Mouse (Mus musculus): Measurements from ENCODE around the gene Frmd6. TPM values are rescaled to one million over a fixed set of nuclear protein-coding genes. Genes with fewer than 3 reads are reported as not detected.

Frmd6 gene
- total RNA-seq, 2 experiments from 2014 or later: 14.2 to 14.4 TPM

- no peak for DNase-seq
- intact Hi-C loops (cut with DNase I): no loop called here
These were observed 20.1 kb downstream of the Frmd6 start for GRCm38 (mm10) chr12:70845371-70845770.

GRCm38 (mm10) chr12:70849024-70849423 is 23.7 kb downstream of the Frmd6 start:
- intact Hi-C loops (cut with DNase I): no loop called here
- no peak for DNase-seq

DNA sequence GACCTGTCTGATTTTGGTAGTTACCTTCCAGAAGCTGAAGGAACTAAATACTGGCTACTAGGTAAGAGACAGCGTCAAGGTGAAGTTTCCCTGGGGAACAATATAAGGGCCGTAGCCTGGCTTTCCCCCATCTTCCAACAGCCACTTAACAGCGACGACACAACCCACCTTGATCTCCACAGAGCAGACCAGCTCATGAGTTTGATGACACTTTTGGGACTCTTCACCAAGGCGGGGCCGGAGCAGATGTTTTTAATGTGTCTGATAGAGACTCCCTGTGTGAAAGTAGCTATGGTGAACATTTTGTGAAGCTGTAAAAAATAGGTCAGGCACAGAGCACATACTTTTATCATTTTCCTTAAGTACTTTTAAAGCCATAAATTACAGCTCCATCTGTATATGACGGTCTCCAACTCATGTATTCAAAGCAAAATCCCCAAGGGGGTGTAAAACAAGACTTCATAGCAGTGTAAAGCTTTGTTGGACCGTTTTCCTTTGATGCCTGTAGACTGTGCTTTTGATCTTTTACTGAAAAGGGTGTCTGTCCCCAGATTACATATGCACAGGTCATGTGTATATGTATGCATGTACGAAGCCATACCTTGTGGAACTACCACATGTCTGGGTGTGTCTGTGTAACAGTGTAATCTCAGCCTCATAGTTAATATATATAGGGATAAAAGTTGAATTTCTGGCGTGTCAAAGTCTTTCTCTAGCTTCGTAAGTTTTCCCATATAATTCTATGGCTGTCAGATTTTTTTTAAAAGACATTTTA is 24.4 kb downstream of the Frmd6 start:
- intact Hi-C loops (cut with DNase I): no loop called here
- no peak for DNase-seq

- intact Hi-C loops (cut with DNase I): no loop called here
- DNase-seq: no peak
These were observed 26.1 kb downstream of the Frmd6 start for GRCm38 (mm10) chr12:70851342-70851960.

DNA sequence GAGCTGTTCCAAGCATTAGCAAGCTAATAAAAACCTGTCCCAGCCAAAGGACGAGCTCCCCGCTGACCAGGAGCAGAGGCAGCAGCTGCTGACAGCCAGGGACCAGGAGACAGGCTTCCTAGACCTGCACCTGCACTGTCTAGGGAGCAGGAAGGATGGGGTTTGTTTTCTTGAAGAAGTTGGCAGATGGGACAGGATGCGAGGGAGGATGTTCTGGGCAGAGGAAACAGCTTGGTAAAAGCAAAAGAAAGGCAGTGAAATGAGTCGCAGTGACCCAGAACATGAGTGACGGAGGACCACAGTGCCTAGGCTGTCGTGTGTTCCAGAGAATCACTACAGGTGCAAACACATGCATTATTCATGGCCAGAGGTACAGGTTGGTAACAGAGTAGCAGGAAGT is 27.7 kb downstream of the Frmd6 start:
- no peak for DNase-seq

DNA sequence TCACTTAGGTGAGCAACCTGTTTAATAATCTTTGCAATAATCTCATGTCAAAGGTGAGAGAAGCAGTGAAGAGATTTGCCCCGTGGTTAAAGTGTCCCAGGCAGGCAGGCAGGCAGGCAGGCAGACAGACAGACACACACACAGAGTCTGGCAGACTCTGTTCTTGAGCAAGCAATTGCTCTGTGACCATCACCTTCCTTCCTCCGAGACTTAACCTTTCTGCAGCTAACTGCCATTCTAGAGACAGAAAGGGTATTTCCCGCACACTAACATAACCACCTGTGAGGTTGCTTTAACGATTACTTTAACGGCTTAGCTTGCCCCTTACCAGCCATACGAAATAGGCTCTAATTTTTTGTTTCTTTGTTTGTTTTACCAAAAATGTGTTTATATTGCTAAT is 30.4 kb downstream of the Frmd6 start:
- DNase-seq: no peak
- intact Hi-C loops (cut with DNase I): no loop called here

More for the DNA sequence above, 27.7 kb downstream of the Frmd6 start:
- intact Hi-C loops (cut with DNase I): no loop called here

DNA sequence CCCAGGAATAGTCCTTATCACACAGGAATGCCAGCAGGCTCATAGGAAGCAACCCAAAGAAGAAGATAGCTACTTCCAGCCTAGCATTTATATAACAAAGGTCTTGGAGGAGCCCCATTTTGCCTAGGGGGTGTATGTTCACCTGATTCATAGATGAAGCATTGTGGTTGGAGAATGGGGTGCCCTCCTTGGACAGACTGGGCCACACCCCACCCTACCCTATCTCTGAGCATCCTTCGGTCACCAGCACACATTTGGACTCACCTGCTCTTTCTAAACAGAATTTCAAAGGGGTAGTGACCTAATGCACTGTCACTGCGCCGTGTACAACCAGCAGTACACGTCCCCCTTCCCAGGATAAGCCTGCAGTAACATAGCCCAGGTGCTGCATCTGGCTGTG is 31.5 kb downstream of the Frmd6 start:
- intact Hi-C loops (cut with DNase I): no loop called here
- DNase-seq: no peak

DNA sequence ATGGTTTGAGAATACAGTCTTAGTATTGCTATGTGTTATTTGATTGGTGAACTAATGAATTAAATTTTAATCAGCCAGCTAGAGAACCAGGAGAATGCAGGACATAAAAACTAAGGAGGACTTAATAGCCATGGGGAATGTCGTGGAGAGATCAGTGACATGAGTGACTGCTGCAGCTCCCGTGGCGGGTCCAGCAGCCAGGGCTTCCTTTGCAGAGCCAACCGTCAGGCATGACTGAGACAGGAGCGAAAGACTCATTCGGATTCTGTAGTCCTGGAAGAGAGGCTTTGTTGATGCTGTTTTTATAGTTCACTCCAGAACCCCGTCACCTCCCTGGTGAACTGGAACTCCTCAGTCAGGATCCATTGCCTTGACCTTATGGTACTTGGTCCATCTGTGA is 38.0 kb downstream of the Frmd6 start:
- DNase-seq: no peak
- intact Hi-C loops (cut with DNase I): no loop called here

- no peak for DNase-seq
- intact Hi-C loops (cut with DNase I): loop anchor here (5.0 kb wide), 1 partner anchor 35 kb away; no protein-coding TSS in a partner anchor
These were observed 42.5 kb downstream of the Frmd6 start for GRCm38 (mm10) chr12:70867780-70868179.

GRCm38 (mm10) chr12:70868190-70868987 is 43.1 kb downstream of the Frmd6 start:
- intact Hi-C loops (cut with DNase I): loop anchor here (5.0 kb wide), 1 partner anchor 36 kb away; no protein-coding TSS in a partner anchor
- no peak for DNase-seq

DNA sequence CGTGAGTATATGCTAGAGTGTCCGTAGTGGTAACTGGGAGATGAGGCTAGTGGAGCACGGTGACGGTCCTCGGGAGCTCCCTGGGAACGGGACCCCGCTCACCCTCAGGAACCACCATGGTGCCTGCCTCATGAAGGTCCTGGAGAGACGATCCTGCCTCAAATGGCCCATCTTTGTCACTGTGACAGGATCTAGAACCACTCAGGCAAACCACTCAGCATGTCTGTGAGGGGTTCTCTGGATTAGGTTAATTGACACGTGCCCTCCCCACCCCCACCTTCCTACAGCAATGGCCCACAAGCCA is 43.6 kb downstream of the Frmd6 start:
- DNase-seq: no peak
- intact Hi-C loops (cut with DNase I): loop anchor here (5.0 kb wide), 1 partner anchor 37 kb away; no protein-coding TSS in a partner anchor

DNA sequence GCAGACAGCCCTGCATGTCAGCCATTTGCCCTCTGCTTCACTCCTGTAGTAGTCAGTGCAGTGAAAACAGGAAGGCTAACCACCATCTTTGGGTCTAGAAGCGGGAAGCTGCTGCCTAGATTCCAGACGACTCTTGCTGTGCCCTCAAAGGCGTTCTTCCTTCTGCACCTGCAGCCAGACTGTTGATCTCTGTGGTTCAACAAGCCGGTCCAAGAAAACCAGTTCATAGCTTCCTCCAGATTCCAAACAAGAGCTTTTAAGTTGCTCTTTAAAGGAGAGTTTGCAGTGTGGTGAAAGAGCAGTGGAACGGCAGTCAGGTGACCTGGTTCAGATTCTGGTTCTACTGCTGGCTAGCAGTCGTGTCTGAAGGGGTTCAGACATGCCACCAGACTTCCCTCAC is 48.2 kb downstream of the Frmd6 start:
- no peak for DNase-seq
- intact Hi-C loops (cut with DNase I): no loop called here

GRCm38 (mm10) chr12:70876270-70876998 is 51.1 kb downstream of the Frmd6 start:
- intact Hi-C loops (cut with DNase I): no loop called here

DNA sequence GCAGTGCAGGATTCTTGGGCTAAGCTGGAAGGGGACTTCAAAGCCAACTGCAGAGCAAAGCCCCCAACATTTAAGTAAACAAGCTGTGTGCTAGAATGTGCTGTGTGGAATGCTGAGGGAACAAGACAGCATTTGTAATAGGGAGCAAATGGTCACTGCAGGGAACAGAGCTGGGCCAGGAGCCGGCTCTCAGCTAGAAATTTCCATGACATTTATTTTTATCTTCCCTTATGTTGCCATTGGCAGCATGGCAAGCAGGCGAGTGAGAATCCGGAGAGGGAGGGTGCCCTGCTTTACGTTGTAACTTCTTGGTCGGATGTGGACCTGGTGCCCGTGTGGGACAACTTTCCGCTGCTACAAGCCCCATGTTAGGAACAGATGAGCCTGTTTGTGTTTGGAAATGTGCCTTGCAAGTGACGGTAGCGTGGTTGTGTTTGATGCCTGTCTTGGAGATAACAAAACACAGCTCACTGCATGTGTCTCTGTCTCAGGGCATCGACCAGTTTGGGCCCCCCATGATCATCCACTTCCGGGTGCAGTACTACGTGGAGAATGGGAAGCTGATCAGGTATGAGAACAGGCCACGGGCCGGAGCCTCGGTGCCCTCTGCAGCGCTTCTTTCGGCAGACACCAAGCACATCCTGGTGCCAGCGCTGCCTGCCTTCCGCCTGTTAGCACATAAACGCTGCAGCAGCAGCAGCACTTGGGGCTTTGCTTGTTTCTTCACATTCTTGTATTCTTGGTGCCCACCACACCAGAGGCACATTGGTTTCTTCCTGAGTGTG is 52.8 kb downstream of the Frmd6 start:
- no peak for DNase-seq
- intact Hi-C loops (cut with DNase I): no loop called here

More at GRCm38 (mm10) chr12:70876270-70876998, 51.1 kb downstream of the Frmd6 start:
- no peak for DNase-seq

DNA sequence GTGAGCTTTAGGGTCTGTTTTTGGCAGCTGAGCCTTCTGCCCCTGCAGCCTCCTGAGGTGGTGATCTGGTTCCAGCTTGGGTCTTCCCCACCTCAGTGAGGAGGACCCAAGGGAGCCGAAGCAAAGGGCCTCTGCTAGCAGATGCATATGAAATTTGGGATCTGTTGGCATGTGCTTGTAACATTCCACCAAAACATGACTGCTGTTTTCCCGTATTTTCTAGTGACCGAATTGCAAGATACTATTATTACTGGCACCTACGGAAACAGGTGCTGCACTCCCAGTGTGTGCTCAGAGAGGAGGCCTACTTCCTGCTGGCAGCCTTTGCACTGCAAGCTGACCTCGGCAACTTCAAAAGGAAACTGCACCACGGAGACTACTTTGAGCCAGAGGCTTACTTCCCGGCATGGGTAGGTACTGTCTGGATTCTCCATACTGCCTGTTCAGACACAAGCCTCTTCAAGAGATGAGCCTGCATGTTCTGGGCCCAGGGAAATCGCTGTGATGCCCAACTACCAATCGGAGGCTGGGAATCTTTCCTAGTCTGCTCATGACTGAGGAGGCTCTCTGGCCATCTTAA is 55.2 kb downstream of the Frmd6 start:
- DNase-seq: no peak
- intact Hi-C loops (cut with DNase I): loop anchor here (5.0 kb wide), 1 partner anchor 53 kb away; the partner anchor contains the start of gene Frmd6

DNA sequence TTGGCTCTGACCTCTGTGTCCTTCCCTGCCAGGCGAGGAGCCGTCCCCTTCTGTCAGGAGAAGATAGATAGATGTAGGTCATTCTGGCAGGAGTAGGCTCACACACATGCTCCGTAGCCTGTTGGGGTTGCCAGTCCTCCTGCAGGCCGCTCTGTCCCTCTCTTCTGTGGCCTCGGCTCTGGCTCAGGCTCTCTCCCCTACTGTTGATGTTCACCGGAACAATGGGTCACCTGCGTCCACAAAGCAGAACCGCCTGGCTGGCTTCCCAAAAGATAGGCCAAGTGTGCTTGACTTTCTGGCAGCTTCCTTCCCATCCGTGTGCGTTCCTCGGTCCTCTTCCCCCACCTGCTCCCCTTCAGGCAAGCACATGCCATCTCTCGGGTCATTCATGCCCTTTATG is 56.0 kb downstream of the Frmd6 start:
- intact Hi-C loops (cut with DNase I): loop anchor here (5.0 kb wide), 1 partner anchor 54 kb away; the partner anchor contains the start of gene Frmd6
- peak in 1 of 2 experiments; percentile 34 for DNase-seq

GRCm38 (mm10) chr12:70881854-70882253 is 56.5 kb downstream of the Frmd6 start:
- no peak for DNase-seq
- intact Hi-C loops (cut with DNase I): loop anchor here (5.0 kb wide), 1 partner anchor 55 kb away; the partner anchor contains the start of gene Frmd6

- DNase-seq: no peak
- intact Hi-C loops (cut with DNase I): loop anchor here (5.0 kb wide), 1 partner anchor 56 kb away; the partner anchor contains the start of gene Frmd6
These were observed 57.8 kb downstream of the Frmd6 start for GRCm38 (mm10) chr12:70883141-70883540.

GRCm38 (mm10) chr12:70884113-70884512 is 58.8 kb downstream of the Frmd6 start:
- DNase-seq: no peak
- intact Hi-C loops (cut with DNase I): loop anchor here (5.0 kb wide), 1 partner anchor 57 kb away; the partner anchor contains the start of gene Frmd6

Measured in gastrocnemius, postnatal 36 days (tissue).